Comparison of ENCODE assay signal across 7 mouse cellular contexts in genomic region chr10:125785448-125786196, GRCm38 (mm10).
A peak's percentile ranks its signal among the peaks of the same experiment; 100 is the strongest.
DNase-seq lines count a peak whose midpoint lies in the region; ATAC-seq and TF ChIP-seq lines count a peak whose summit lies in the region.

No protein-coding gene starts in this region.

- WGBS in forebrain, embryonic 16.5 days = 12% methylated on average over 16 of the region's 16 CpGs
- WGBS in liver, adult 2 months = 19% methylated on average over 16 of the region's 16 CpGs

- H3K4me3 ChIP-seq in forebrain, embryonic 16.5 days (replicated peaks; ENCODE audit: low read length) = no peak overlapping the region
- H3K4me3 ChIP-seq in liver, adult 2 months (ENCODE audit: insufficient read depth, low read depth, low read length) = no peak overlapping the region

- H3K79me2 ChIP-seq in liver, adult 2 months (ENCODE audit: control insufficient read depth, insufficient read depth, low read length) = no peaks in the 10 kb centered on the region

- DNase-seq in lung, postnatal 10 days = peak; percentile 18
- no peak for DNase-seq in lung, adult 18-20 months
- DNase-seq in liver, adult 2 months (ENCODE audit: extremely low read depth, low read depth, low spot score) = peak; percentile 14
- DNase-seq in retina, postnatal 1 day = peak; percentile 79
- DNase-seq in urinary bladder, adult 2 months (ENCODE audit: low spot score) = no peak
- DNase-seq in cerebellum, adult 9-10 months = no peak

- H3K27me3 ChIP-seq in forebrain, embryonic 16.5 days (replicated peaks; ENCODE audit: control insufficient read depth, insufficient read depth, low read length) = no peaks in the 10 kb centered on the region
- no peaks in the 10 kb centered on the region for H3K27me3 ChIP-seq in liver, adult 2 months (ENCODE audit: control insufficient read depth, insufficient read depth, low read length)

- no peak overlapping the region for H3K9ac ChIP-seq in forebrain, embryonic 16.5 days (replicated peaks; ENCODE audit: low read depth, low read length)
- H3K9ac ChIP-seq in liver, adult 2 months (ENCODE audit: low read depth, low read length) = no peak overlapping the region

- no peak for TF ChIP-seq CTCF in liver, adult 2 months (IDR thresholded peaks at IDR 0.05; ENCODE audit: low read depth, low read length)

- no peak overlapping the region for H3K27ac ChIP-seq in forebrain, embryonic 16.5 days (ENCODE audit: low read length)
- H3K27ac ChIP-seq in liver, adult 2 months (replicated peaks; ENCODE audit: insufficient read depth, low read depth, low read length) = no peak overlapping the region

- peaks cover 27% of the 10 kb centered on the region for H3K4me1 ChIP-seq in forebrain, embryonic 16.5 days (replicated peaks; ENCODE audit: control insufficient read depth, insufficient read depth, low read length)
- H3K4me1 ChIP-seq in liver, adult 2 months (ENCODE audit: control insufficient read depth, insufficient read depth, low read length) = peaks cover 10% of the 10 kb centered on the region

- 0 out of 2 replicates have a peak overlapping the region, but pooled peaks have one; percentile 3 for H3K4me2 ChIP-seq in forebrain, embryonic 16.5 days (ENCODE audit: low read length)

- no peaks in the 10 kb centered on the region for H3K36me3 ChIP-seq in forebrain, embryonic 16.5 days (ENCODE audit: control insufficient read depth, insufficient read depth)
- no peaks in the 10 kb centered on the region for H3K36me3 ChIP-seq in liver, adult 2 months (ENCODE audit: control insufficient read depth, insufficient read depth, low read length)

- no peaks in the 10 kb centered on the region for H3K9me3 ChIP-seq in forebrain, embryonic 16.5 days (ENCODE audit: control insufficient read depth, low read length)

- no peak for TF ChIP-seq POLR2A in liver, adult 2 months (IDR thresholded peaks at IDR 0.05; ENCODE audit: extremely low read depth, insufficient read depth, low read length)

- ATAC-seq in forebrain, embryonic 16.5 days = 0 out of 2 replicates have a peak, but pooled peaks have one; percentile 18

Comparison
In these comparisons a context has a peak if more than half of its experiments do, and no peak if none do; other contexts are left out.
1. DNase-seq: peak in lung, postnatal 10 days (single experiment), liver, adult 2 months (single experiment) and retina, postnatal 1 day (single experiment); none in lung, adult 18-20 months (0 of 2), urinary bladder, adult 2 months (single experiment) and cerebellum, adult 9-10 months (single experiment).